Mouse (Mus musculus) layer of hippocampus, adult 11-12 months (tissue): Measurements from ENCODE around the gene Tceal5.
A peak's percentile ranks its signal among the peaks of the same experiment; 100 is the strongest.
"Not testable (repeated sequence)": the region's sequence is repeated elsewhere in the genome, so short reads cannot be mapped to it uniquely, and the experiment has no call there.

Experiments
- DNase-seq: peaks from one replicate; pipeline ENCODE4 v3.0.0; 2022; ENCODE audit warnings: low spot score

Gene Tceal5

GRCm38 (mm10) chrX:136203664-136204066 lies at the start of gene Tceal5:
Gene Tceal5 (minus strand): TSS chrX:136203876.
- peak; percentile 53 for DNase-seq

GRCm38 (mm10) chrX:136252023-136252729 lies 48.5 kb upstream of the Tceal5 start:
- no peak for DNase-seq

- DNase-seq, result no peak
These were observed 46.0 kb upstream of the Tceal5 start for GRCm38 (mm10) chrX:136249671-136250070.

GRCm38 (mm10) chrX:136248811-136249210 lies 45.1 kb upstream of the Tceal5 start:
- DNase-seq, result no peak

GRCm38 (mm10) chrX:136245521-136246071 lies 41.9 kb upstream of the Tceal5 start:
- peak; percentile 3 for DNase-seq

- DNase-seq, result peak; percentile 58
These were observed 41.0 kb upstream of the Tceal5 start, which contains the start of gene Tceal9 for GRCm38 (mm10) chrX:136244574-136245229. Gene Tceal9 (plus strand): TSS chrX:136245079.

- DNase-seq, result no peak
These were observed 39.5 kb upstream of the Tceal5 start for GRCm38 (mm10) chrX:136243181-136243580.

GRCm38 (mm10) chrX:136238118-136238517 lies 34.4 kb upstream of the Tceal5 start:
- DNase-seq, result peak; percentile 41

GRCm38 (mm10) chrX:136227768-136228167 lies 24.1 kb upstream of the Tceal5 start:
- DNase-seq, result no peak

- DNase-seq, result no peak
These were observed 20.0 kb upstream of the Tceal5 start for GRCm38 (mm10) chrX:136223714-136224113.

- DNase-seq, result no peak
These were observed 12.6 kb upstream of the Tceal5 start for GRCm38 (mm10) chrX:136216303-136216702.

GRCm38 (mm10) chrX:136214729-136215677 lies 11.3 kb upstream of the Tceal5 start, which contains the start of the genes Tceal7 and Bex1:
Gene Tceal7 (plus strand): TSS chrX:136214779.
Gene Bex1 (minus strand): TSS chrX:136215513.
- DNase-seq, result not testable (repeated sequence)

- DNase-seq, result no peak
These were observed 9.7 kb upstream of the Tceal5 start for GRCm38 (mm10) chrX:136213396-136213795.

GRCm38 (mm10) chrX:136204406-136204805 lies 730 bp upstream of the Tceal5 start:
- DNase-seq, result no peak

- DNase-seq, result no peak
These were observed 419 bp downstream of the Tceal5 start for GRCm38 (mm10) chrX:136203257-136203656.

GRCm38 (mm10) chrX:136196873-136197272 lies 6.8 kb downstream of the Tceal5 start:
- DNase-seq, result no peak

GRCm38 (mm10) chrX:136195193-136195944 lies 8.3 kb downstream of the Tceal5 start:
- no peak for DNase-seq

GRCm38 (mm10) chrX:136183107-136183506 lies 20.6 kb downstream of the Tceal5 start:
- no peak for DNase-seq

- no peak for DNase-seq
These were observed 22.7 kb downstream of the Tceal5 start for GRCm38 (mm10) chrX:136180897-136181553.

GRCm38 (mm10) chrX:136172786-136173185 lies 30.9 kb downstream of the Tceal5 start:
- no peak for DNase-seq
